Mouse (Mus musculus) lung, postnatal 0 days (tissue): ENCODE measurements around the gene Hes3. TPM values are rescaled to one million over a fixed set of nuclear protein-coding genes. Genes with fewer than 3 reads are reported as not detected.

ENCODE experiments used
- ATAC-seq: fragments of 200-750 bp; cut with Nextera tagmentation; 2 replicates; pipeline ENCODE4 v1.8.0; 2017; ENCODE audit warnings: moderate library complexity
- DNase-seq: peaks from one replicate; pipeline ENCODE4 v3.0.0-alpha.2; 2016; ENCODE audit warnings: low spot score
- H3K27ac ChIP-seq: fragments of 300-500 bp; sonication (generic); 2 replicates; pipeline ENCODE4 v1.5.1; 2014; ENCODE audit warnings: antibody characterized with exemption, mild to moderate bottlenecking, low read length, mixed read lengths
- H3K27me3 ChIP-seq: fragments of 300-500 bp; sonication (generic); replicated peaks from 2 replicates; pipeline ENCODE4 v1.6.1; 2014; ENCODE audit warnings: low read length, mixed read lengths; ENCODE audit not compliant: insufficient read depth
- H3K36me3 ChIP-seq: fragments of 300-500 bp; sonication (generic); 2 replicates; pipeline ENCODE4 v1.6.1; 2014; ENCODE audit warnings: low read length, mixed read lengths; ENCODE audit not compliant: insufficient read depth
- H3K4me1 ChIP-seq: fragments of 300-500 bp; sonication (generic); 2 replicates; pipeline ENCODE4 v1.6.1; 2014; ENCODE audit warnings: antibody characterized with exemption, low read depth, low read length, mixed read lengths; ENCODE audit not compliant: insufficient read depth
- H3K4me2 ChIP-seq: fragments of 300-500 bp; sonication (generic); replicated peaks from 2 replicates; pipeline ENCODE4 v1.6.1; 2014; ENCODE audit warnings: low read depth, mild to moderate bottlenecking, low read length, moderate library complexity, mixed read lengths
- H3K4me3 ChIP-seq: fragments of 300-500 bp; sonication (generic); 2 replicates; pipeline ENCODE4 v1.5.1; 2014; ENCODE audit warnings: low read depth, low read length
- H3K9ac ChIP-seq: fragments of 300-500 bp; sonication (generic); replicated peaks from 2 replicates; pipeline ENCODE4 v1.6.1; 2014; ENCODE audit warnings: low read depth, mild to moderate bottlenecking
- H3K9me3 ChIP-seq: fragments of 300-500 bp; sonication (generic); 2 replicates; pipeline ENCODE4 v1.6.1; 2016; ENCODE audit warnings: low read length, mixed read lengths
- CTCF ChIP-seq: IDR thresholded peaks from 2 replicates; pipeline ENCODE4 v1.5.1; 2016; ENCODE audit warnings: antibody characterized with exemption, mild to moderate bottlenecking
- EP300 ChIP-seq: IDR thresholded peaks from 2 replicates; pipeline ENCODE4 v1.6.1; 2016; ENCODE audit warnings: antibody characterized with exemption, mild to moderate bottlenecking, control low read depth
- WGBS: fragments of 180-500 bp; shearing (Covaris S2); extraction: QIAGEN DNeasy Blood & Tissue Kit; methylation state at CpG from one replicate; pipeline ENCODE4 v1.1.7; 2014; 5-methylcytosine and 5-hydroxymethylcytosine counted together
- polyA plus RNA-seq: library from polyadenylated mRNA; unstranded; fragments of >200 nt; fragmentation: Nextera tagmentation; extraction: Ambion mirVana; gene quantifications from 2 replicates; pipeline ENCODE4 v1.2.1, GENCODE M21; 2015

The Hes3 gene
- polyA plus RNA-seq, 1 experiment from 2014 or later: not detected

DNA sequence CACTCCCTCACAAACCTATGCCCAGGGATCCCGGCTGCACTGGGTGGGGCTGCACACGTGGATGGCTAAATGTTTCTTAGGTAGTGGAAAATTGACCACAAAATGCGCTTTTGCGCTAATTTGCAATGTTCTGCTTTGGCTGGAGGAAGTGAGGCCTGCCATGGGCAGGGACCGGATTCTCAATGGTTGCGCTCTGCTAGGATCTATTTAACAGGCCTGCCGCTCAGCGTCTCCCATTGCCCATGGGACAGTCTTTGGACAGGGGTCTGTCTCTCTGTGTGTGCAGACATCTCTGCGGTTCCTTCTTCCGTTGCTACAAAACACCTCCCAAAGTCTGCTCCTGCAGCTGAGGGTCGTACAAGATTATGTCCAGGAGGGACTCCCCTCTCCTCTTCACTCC is 471 bp downstream of the Hes3 start:
- 31% methylated on average over 11 of the region's 11 CpGs for WGBS
- ATAC-seq (no peak), DNase-seq (no peak)
- TF ChIP-seq CTCF (no peak), EP300 (no peak)
- Histone ChIP-seq H3K4me2 (no peak overlapping the region), H3K9ac (no peak overlapping the region), H3K4me3 (no peak overlapping the region), H3K4me1 (no peaks in the 10 kb centered on the region), H3K36me3 (no peaks in the 10 kb centered on the region), H3K9me3 (no peaks in the 10 kb centered on the region), H3K27ac (no peak overlapping the region), H3K27me3 (peaks cover 67% of the 10 kb centered on the region)

DNA sequence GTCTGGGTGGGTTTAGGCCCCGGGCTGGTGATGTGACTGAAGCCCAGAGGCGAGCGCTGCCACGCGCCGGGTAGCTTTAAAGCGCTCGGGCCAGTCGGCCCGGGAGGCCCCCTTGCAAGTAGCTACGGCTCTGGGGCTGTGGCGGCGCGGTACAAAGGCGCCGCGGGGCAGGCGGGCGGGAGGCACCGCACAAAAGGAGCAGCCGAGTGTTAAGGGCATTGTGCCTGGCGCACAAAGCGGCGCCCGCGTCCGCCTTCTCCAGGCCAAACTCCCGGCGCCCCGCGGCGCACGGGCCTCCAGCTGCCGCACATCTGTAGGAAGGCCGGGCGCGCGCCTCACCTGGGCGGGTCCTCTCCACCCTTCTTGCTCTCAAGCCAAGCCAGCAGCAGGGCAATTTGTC is 1.1 kb downstream of the Hes3 start:
- no peak overlapping the region for H3K9ac ChIP-seq
- no peak overlapping the region for H3K4me2 ChIP-seq
- peaks cover 70% of the 10 kb centered on the region for H3K27me3 ChIP-seq
- H3K27ac ChIP-seq: no peak overlapping the region
- DNase-seq (no peak), ATAC-seq (no peak)
- H3K9me3 ChIP-seq: no peaks in the 10 kb centered on the region
- WGBS: 3% methylated on average over 32 of the region's 39 CpGs
- H3K4me1 ChIP-seq: no peaks in the 10 kb centered on the region
- H3K36me3 ChIP-seq: no peaks in the 10 kb centered on the region
- no peak for TF ChIP-seq CTCF
- no peak for TF ChIP-seq EP300
- no peak overlapping the region for H3K4me3 ChIP-seq

DNA sequence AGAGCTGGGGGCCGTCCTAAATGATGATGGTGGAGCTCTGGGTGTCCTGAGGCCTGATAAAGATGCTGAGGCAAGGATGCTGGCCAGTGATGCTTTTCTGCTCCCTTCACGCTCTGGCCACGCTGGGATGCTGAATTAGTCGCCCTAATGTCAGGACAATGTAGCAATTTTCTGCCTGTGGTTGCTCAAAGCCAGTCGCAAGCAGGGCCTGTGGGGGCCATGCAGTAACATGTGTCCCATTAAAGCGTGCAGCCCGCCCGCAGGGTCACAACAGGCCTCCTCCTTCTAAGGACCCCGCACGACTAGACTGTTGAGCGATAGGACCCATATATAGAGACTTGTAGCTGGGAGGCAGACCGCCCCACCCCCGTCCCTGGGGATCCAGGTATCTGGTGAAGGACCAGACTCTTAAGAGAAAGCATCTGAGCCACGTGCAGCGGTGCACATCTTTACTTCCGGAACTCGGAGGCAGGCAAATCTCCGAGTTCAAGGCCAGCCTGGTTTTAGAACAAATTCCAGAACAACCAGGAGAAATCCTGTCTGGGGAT is 3.0 kb downstream of the Hes3 start:
- no peak for ATAC-seq
- no peak overlapping the region for H3K4me3 ChIP-seq
- no peak for DNase-seq
- no peak overlapping the region for H3K9ac ChIP-seq
- 63% methylated on average over 18 of the region's 18 CpGs for WGBS
- no peaks in the 10 kb centered on the region for H3K36me3 ChIP-seq
- TF ChIP-seq CTCF (no peak), EP300 (no peak)
- no peak overlapping the region for H3K4me2 ChIP-seq
- no peak overlapping the region for H3K27ac ChIP-seq
- H3K4me1 ChIP-seq: no peaks in the 10 kb centered on the region
- H3K27me3 ChIP-seq: peaks cover 79% of the 10 kb centered on the region
- H3K9me3 ChIP-seq: no peaks in the 10 kb centered on the region

DNA sequence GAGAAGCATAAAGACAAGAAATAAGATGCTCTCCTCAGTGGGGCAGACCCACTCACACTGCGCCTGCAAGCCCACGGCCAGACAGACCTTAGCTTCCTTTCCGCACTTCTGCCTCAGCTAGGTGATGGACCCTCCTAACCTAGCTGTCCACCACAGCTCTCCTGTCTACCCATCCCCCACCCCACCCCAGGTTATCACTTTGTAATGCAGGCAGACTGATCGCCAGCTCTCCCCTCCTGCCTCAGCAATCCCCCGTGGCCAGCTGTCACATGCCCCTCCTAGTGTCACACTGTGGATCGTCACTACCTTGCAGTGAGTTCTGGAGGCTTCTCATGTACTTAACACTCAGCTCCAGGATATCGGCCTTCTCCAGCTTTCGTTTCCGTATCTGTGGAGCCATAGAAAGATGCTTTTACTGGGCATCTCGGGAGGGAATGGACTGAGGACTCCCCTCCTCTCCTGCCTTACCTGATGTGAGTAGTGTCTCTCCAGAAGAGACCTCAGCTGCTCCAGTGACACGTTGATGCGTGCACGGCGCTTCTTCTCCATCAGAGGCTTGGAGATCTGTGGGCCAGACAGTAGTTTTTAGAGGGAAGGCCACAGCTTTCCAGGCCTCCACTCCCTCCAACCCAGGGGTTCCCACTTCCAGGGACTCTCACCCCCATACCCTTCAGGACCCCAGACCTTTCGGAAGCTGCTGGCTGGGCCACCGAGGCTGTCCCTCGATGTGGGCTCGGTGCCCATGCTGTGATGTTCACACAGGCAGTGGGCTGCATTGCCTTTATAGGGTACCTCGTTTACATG is 3.9 kb downstream of the Hes3 start:
- DNase-seq: no peak
- Histone ChIP-seq H3K9me3 (no peaks in the 10 kb centered on the region), H3K27ac (no peak overlapping the region), H3K27me3 (peaks cover 80% of the 10 kb centered on the region), H3K9ac (no peak overlapping the region), H3K4me2 (no peak overlapping the region), H3K4me3 (no peak overlapping the region), H3K36me3 (no peaks in the 10 kb centered on the region), H3K4me1 (peaks cover 4% of the 10 kb centered on the region; the same call in 1 of the 2 replicates)
- TF ChIP-seq CTCF (no peak), EP300 (no peak)
- no peak for ATAC-seq
- 22% methylated on average over 19 of the region's 19 CpGs for WGBS

DNA sequence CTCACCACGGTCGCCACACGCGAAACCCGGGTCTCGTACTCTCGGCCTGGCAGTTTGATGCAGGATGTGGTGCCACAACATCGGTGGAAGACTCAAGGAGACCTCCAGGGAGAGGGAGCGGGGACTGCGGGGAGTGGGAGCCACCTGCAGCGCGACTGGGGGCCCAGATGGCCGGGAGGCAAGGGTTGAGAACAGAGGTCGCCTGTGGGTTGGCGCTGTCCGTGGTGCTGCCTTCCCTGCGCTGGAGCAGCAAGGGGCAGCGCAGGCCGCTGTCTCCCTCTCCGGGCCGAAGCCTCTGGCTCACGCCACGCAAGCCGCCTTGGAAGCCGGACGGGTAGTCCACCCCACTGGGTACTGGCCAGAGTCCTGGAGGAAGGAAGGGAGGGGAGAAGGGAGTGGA is 4.6 kb downstream of the Hes3 start:
- H3K9me3 ChIP-seq: no peaks in the 10 kb centered on the region
- ATAC-seq (peak; percentile 16; the same call in 1 of the 2 replicates), DNase-seq (peak; percentile 72)
- WGBS: 4% methylated on average over 26 of the region's 26 CpGs
- TF ChIP-seq EP300: no peak
- TF ChIP-seq CTCF: no peak; the same call in 1 of the 2 replicates
- no peak overlapping the region for H3K27ac ChIP-seq
- peaks cover 80% of the 10 kb centered on the region for H3K27me3 ChIP-seq
- no peak overlapping the region for H3K4me2 ChIP-seq
- H3K4me3 ChIP-seq: no peak overlapping the region
- H3K36me3 ChIP-seq: no peaks in the 10 kb centered on the region
- no peak overlapping the region for H3K9ac ChIP-seq
- peaks cover 4% of the 10 kb centered on the region; the same call in 1 of the 2 replicates for H3K4me1 ChIP-seq

DNA sequence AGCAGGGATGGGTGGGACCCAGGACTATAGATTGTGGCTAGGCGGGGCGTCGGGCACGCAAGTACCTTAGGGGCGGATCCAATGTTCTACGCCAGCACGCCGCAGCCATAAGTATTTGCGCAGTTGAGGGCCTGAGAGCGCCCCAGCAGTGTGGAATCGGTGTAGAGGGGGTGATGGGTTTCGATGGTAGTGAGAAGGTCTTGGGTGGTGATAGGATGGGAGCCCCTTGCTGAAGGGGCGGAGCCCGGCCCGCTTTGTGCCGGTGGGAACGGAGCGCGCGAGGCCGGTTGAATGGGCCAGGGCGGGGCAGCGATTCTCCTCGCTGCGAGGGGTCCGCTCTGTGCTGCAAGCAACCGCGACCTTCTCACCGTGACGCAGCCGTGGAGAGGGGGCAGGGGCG is 5.3 kb downstream of the Hes3 start:
- no peak overlapping the region for H3K4me2 ChIP-seq
- H3K27me3 ChIP-seq: peaks cover 77% of the 10 kb centered on the region
- DNase-seq: no peak
- no peak overlapping the region for H3K4me3 ChIP-seq
- no peak overlapping the region for H3K9ac ChIP-seq
- TF ChIP-seq CTCF: no peak
- TF ChIP-seq EP300: no peak
- H3K27ac ChIP-seq: no peak overlapping the region
- no peaks in the 10 kb centered on the region for H3K9me3 ChIP-seq
- WGBS: 4% methylated on average over 30 of the region's 32 CpGs
- H3K4me1 ChIP-seq: peaks cover 4% of the 10 kb centered on the region; the same call in 1 of the 2 replicates
- no peak for ATAC-seq
- H3K36me3 ChIP-seq: no peaks in the 10 kb centered on the region
